Mouse (Mus musculus): ENCODE data around the gene Chrng. TPM values are rescaled to one million over a fixed set of nuclear protein-coding genes. Genes with fewer than 3 reads are reported as not detected.

Chrng gene
- polyA plus RNA-seq, 1 experiment from 2014 or later: 0.67 TPM

DNA sequence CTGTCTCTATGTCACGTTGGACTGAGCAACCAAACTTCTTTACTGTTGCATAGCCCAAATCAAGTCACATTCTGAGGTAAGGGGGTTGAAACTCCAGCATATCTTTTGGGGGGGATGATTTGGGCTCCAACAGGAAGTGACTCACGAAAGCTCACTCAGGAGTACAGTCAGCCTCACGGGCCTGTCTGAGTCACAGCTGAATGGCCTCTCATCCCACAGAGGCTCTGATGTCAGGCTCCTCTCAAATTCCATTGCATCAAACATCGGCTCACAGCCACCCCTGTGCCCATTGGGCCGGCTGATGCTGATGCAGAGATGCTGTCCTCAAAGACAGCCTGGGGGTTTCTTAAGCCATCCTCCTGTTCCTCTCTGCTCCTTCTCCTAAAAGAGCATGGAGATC, 23.6 kb upstream of the Chrng start:
- WGBS: 42% methylated on average over 5 of the region's 5 CpGs
- Histone ChIP-seq H3K9me3 (no peaks in the 10 kb centered on the region), H3K4me1 (peaks cover 7% of the 10 kb centered on the region), H3K27ac (replicated peaks) (no peak overlapping the region), H3K36me3 (no peaks in the 10 kb centered on the region), H3K4me3 (no peak overlapping the region), H3K9ac (no peak overlapping the region), H3K27me3 (replicated peaks) (peaks cover 78% of the 10 kb centered on the region), H3K4me2 (no peak overlapping the region)
- ATAC-seq (ENCODE audit: extremely low read depth, insufficient number of reproducible peaks, low FRiP score, low TSS enrichment): no peak

DNA sequence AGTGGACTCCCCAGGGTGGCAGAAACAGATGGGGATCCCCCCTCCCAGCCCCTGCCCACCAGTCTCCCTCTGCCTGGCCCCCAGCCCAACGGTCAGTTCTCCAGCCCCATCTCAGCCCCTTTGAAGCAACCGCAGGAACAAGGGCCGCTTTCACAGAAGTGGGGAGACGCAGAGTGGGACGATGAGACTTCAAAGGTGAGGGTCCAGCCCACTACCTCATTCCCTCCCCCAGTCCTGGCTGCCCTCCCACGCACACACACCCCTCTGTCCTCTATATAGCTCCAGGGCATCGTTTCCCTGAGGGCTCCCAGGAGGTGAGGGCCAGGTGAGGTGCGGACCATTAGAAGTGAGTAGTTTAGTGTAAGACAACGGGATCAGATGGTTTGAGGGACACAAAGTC, 21.4 kb upstream of the Chrng start, which contains the start of gene Prss56:
Gene Prss56 (plus strand): TSS at position 301 of the 400 bp plus-strand sequence.
- no peaks in the 10 kb centered on the region for H3K9me3 ChIP-seq
- peaks cover 13% of the 10 kb centered on the region for H3K4me1 ChIP-seq
- no peak within 1 kb of the TSS for H3K9ac ChIP-seq
- H3K27me3 ChIP-seq (replicated peaks): peaks cover 84% of the 10 kb centered on the region
- H3K4me3 ChIP-seq: no peak within 1 kb of the TSS
- H3K27ac ChIP-seq (replicated peaks): no peak within 1 kb of the TSS
- no peak within 1 kb of the TSS for H3K4me2 ChIP-seq
- WGBS: 48% methylated on average over 9 of the region's 9 CpGs
- no peaks in the 10 kb centered on the region for H3K36me3 ChIP-seq
- ATAC-seq (ENCODE audit: extremely low read depth, insufficient number of reproducible peaks, low FRiP score, low TSS enrichment): no peak

DNA sequence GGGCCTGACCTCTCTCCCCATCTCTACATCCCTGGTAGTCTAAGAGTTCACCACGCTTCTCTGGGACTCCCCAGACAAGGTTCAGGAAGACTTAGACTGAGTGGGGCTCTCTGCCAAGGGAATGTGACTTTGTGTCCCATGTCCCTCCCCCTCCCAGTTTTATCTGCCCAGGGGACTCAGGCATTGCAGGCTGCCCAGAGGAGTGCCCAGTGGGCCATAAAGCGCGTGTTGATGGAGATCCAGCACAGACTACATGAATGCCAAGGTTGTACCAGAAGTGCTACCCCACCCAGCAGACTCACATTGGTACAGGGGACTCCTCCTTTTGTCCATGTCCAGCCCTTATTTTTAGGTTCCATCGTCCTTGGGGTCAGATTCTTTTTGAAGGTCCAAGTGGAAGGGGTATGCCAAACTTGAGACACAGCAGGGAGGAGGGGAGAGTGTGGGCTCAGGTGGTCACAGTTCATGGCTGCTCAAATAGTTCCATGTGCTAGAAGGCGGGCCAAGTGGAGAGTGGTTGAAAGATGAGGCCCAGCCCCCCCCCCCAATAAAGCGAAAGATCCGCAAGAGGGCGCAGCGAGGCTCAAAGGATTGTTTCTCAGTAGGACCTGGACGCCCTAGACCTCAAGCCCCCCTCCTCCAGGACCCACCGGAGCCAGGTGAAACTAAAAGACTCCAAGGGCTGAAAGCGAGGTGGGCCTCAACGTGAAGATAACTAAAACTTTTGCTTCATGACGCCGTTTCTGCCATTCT, 20.3 kb upstream of the Chrng start:
- H3K27ac ChIP-seq (replicated peaks): no peak overlapping the region
- peaks cover 92% of the 10 kb centered on the region for H3K27me3 ChIP-seq (replicated peaks)
- no peaks in the 10 kb centered on the region for H3K36me3 ChIP-seq
- peak overlapping the region; percentile 54 for H3K4me2 ChIP-seq
- no peak overlapping the region for H3K9ac ChIP-seq
- no peak for ATAC-seq (ENCODE audit: extremely low read depth, insufficient number of reproducible peaks, low FRiP score, low TSS enrichment)
- no peak overlapping the region for H3K4me3 ChIP-seq
- H3K9me3 ChIP-seq: no peaks in the 10 kb centered on the region
- peaks cover 13% of the 10 kb centered on the region for H3K4me1 ChIP-seq
- 23% methylated on average over 15 of the region's 15 CpGs for WGBS

DNA sequence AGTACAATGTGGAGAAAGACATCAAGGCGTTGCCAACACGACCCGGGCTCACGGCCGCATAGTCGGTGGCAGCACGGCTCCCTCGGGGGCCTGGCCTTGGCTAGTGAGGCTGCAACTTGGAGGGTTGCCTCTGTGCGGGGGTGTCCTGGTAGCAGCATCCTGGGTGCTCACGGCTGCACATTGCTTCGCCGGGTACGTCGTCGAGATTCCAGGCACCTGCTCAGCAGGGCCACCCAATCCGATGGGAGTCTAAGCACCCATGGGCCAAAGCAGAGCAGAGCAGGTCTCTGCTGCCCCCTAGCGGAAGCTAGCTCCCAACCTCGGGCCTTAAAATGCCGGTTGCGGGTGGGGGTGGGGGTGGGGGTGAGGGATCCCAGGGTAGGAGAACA, 19.7 kb upstream of the Chrng start:
- H3K9ac ChIP-seq: no peak overlapping the region
- no peak overlapping the region for H3K27ac ChIP-seq (replicated peaks)
- no peaks in the 10 kb centered on the region for H3K9me3 ChIP-seq
- H3K4me2 ChIP-seq: peak overlapping the region; percentile 54
- H3K27me3 ChIP-seq (replicated peaks): peaks cover 96% of the 10 kb centered on the region
- peaks cover 13% of the 10 kb centered on the region for H3K4me1 ChIP-seq
- 9% methylated on average over 20 of the region's 20 CpGs for WGBS
- no peaks in the 10 kb centered on the region for H3K36me3 ChIP-seq
- no peak overlapping the region for H3K4me3 ChIP-seq
- ATAC-seq (ENCODE audit: extremely low read depth, insufficient number of reproducible peaks, low FRiP score, low TSS enrichment): no peak

DNA sequence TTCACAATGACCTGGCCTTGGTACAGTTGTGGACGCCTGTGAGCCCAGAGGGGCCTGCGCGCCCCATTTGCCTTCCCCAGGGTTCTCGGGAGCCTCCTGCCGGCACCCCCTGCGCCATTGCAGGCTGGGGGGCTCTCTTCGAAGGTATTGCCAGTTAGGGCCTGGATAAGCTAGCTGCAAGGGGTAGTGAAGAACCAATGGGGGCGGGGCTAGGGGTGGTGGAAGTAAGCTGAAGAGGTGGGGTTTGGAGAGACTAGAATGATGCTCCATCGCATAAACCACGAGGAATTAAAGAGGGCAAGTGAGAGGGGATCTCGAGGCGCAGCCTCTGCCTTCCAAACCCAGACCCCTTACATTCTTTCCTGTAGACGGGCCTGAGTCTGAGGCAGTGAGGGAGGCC, 18.9 kb upstream of the Chrng start:
- WGBS: 12% methylated on average over 13 of the region's 13 CpGs
- Histone ChIP-seq H3K27ac (replicated peaks) (no peak overlapping the region), H3K4me2 (no peak overlapping the region), H3K36me3 (no peaks in the 10 kb centered on the region), H3K9ac (no peak overlapping the region), H3K27me3 (replicated peaks) (peaks cover 98% of the 10 kb centered on the region), H3K4me3 (no peak overlapping the region), H3K9me3 (no peaks in the 10 kb centered on the region), H3K4me1 (peaks cover 13% of the 10 kb centered on the region)
- no peak for ATAC-seq (ENCODE audit: extremely low read depth, insufficient number of reproducible peaks, low FRiP score, low TSS enrichment)

DNA sequence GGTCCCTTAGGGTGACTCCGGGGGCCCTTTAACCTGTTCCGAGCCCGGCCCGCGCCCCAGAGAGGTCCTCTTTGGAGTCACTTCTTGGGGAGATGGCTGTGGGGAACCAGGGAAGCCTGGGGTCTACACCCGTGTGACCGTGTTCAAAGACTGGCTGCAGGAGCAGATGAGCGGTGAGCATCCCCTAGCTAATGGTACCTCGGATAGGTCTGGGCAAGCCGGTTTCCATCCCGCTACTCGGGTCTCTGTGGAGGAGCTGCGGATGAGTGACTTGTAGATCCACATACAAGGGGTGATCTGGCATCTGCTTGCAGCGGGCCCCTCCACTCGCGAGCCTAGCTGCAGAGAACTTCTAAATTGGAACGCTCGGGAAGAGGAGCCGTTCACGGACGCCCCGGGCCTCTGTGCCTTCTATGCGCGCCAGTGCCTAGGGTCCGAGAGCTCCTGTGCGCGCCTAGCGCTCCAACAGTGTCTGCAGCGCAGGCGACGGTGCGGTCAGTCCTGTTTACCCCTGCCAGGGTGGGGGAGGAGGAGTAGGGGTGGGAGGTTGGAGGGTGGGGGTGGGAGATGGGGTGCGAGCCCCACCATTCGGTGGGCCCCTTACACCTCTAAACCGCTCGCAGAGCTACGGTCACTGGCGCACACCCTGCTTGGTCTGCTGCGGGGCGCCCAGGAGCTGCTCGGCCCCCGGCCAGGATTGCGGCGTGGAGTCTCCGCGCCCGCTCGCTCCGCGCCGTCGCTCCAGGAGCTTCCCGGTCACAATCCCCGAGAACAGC, 18.0 kb upstream of the Chrng start:
- H3K9me3 ChIP-seq: no peaks in the 10 kb centered on the region
- no peak for ATAC-seq (ENCODE audit: extremely low read depth, insufficient number of reproducible peaks, low FRiP score, low TSS enrichment)
- peak overlapping the region; percentile 91 for H3K4me2 ChIP-seq
- peak overlapping the region; percentile 78 for H3K9ac ChIP-seq
- H3K27ac ChIP-seq (replicated peaks): no peak overlapping the region
- H3K36me3 ChIP-seq: no peaks in the 10 kb centered on the region
- H3K4me3 ChIP-seq: peak overlapping the region; percentile 60
- WGBS: 2% methylated on average over 54 of the region's 54 CpGs
- peaks cover 13% of the 10 kb centered on the region for H3K4me1 ChIP-seq
- H3K27me3 ChIP-seq (replicated peaks): peaks cover 98% of the 10 kb centered on the region

DNA sequence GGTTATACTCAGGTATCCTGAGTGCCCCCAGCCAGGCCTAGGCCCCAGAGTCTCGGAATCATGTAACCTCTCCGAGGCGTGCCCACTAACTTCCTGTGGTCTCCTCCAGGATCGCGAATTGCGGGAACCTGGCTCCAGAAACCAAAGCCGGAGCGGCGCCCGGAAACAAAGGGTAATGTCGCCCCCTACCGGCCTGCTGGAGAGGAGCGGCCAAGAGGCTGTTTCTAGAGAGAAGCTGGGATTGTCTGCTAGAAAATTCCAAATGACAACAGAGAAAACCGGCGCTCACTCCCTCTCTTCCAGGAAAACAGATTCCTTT, 17.5 kb upstream of the Chrng start:
- ATAC-seq (ENCODE audit: extremely low read depth, insufficient number of reproducible peaks, low FRiP score, low TSS enrichment): no peak
- under 1% methylated on average over 15 of the region's 15 CpGs for WGBS
- no peaks in the 10 kb centered on the region for H3K36me3 ChIP-seq
- H3K4me1 ChIP-seq: peaks cover 13% of the 10 kb centered on the region
- peak overlapping the region; percentile 91 for H3K4me2 ChIP-seq
- H3K4me3 ChIP-seq: peak overlapping the region; percentile 60
- H3K9me3 ChIP-seq: no peaks in the 10 kb centered on the region
- H3K9ac ChIP-seq: peak overlapping the region; percentile 78
- H3K27ac ChIP-seq (replicated peaks): no peak overlapping the region
- H3K27me3 ChIP-seq (replicated peaks): peaks cover 97% of the 10 kb centered on the region

DNA sequence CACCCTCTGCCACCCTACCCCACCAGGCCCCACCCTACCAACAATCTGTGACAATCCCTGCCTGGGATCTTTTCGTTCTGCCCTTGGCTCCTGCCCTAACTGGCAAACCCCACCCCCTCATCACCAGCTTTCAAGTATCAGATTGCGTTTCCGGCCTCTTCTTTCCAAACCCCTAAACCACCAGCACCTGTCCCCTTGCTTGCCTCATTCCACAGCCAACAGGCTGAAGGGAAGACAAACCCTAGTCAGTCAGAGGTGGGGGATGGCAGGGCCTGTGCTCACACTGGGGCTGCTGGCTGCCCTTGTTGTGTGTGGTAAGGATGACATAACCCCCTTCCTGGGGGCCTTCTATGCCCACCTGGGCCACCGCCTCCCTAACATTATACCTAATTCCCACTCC, 14.0 kb upstream of the Chrng start, which contains the start of gene Chrnd:
Gene Chrnd (plus strand): TSS at position 179 of the 400 bp plus-strand sequence.
- peaks cover 88% of the 10 kb centered on the region for H3K27me3 ChIP-seq (replicated peaks)
- H3K27ac ChIP-seq (replicated peaks): no peak within 1 kb of the TSS
- H3K36me3 ChIP-seq: no peaks in the 10 kb centered on the region
- no peak within 1 kb of the TSS for H3K4me3 ChIP-seq
- H3K9ac ChIP-seq: no peak within 1 kb of the TSS
- no peak within 1 kb of the TSS for H3K4me2 ChIP-seq
- 39% methylated on average over 4 of the region's 4 CpGs for WGBS
- no peak for ATAC-seq (ENCODE audit: extremely low read depth, insufficient number of reproducible peaks, low FRiP score, low TSS enrichment)
- peaks cover 10% of the 10 kb centered on the region for H3K4me1 ChIP-seq
- no peaks in the 10 kb centered on the region for H3K9me3 ChIP-seq

DNA sequence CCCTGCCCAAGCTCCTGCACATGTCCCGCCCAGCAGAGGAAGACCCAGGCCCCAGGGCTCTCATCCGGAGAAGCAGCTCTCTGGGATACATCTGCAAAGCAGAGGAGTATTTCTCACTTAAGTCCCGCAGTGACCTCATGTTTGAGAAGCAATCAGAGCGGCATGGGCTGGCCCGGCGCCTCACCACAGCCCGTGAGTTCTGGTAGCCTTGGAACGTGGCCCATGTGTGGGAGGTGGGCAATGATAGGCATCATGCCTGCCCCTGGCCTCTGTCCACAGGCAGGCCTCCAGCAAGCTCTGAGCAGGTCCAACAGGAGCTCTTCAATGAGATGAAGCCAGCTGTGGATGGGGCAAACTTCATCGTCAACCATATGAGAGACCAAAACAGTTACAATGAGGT, 7.2 kb upstream of the Chrng start:
- peaks cover 26% of the 10 kb centered on the region for H3K27me3 ChIP-seq (replicated peaks)
- H3K9ac ChIP-seq: no peak overlapping the region
- H3K4me3 ChIP-seq: no peak overlapping the region
- no peaks in the 10 kb centered on the region for H3K9me3 ChIP-seq
- no peak overlapping the region for H3K27ac ChIP-seq (replicated peaks)
- H3K4me2 ChIP-seq: no peak overlapping the region
- H3K4me1 ChIP-seq: peaks cover 16% of the 10 kb centered on the region
- no peak for ATAC-seq (ENCODE audit: extremely low read depth, insufficient number of reproducible peaks, low FRiP score, low TSS enrichment)
- no peaks in the 10 kb centered on the region for H3K36me3 ChIP-seq
- 72% methylated on average over 9 of the region's 9 CpGs for WGBS

DNA sequence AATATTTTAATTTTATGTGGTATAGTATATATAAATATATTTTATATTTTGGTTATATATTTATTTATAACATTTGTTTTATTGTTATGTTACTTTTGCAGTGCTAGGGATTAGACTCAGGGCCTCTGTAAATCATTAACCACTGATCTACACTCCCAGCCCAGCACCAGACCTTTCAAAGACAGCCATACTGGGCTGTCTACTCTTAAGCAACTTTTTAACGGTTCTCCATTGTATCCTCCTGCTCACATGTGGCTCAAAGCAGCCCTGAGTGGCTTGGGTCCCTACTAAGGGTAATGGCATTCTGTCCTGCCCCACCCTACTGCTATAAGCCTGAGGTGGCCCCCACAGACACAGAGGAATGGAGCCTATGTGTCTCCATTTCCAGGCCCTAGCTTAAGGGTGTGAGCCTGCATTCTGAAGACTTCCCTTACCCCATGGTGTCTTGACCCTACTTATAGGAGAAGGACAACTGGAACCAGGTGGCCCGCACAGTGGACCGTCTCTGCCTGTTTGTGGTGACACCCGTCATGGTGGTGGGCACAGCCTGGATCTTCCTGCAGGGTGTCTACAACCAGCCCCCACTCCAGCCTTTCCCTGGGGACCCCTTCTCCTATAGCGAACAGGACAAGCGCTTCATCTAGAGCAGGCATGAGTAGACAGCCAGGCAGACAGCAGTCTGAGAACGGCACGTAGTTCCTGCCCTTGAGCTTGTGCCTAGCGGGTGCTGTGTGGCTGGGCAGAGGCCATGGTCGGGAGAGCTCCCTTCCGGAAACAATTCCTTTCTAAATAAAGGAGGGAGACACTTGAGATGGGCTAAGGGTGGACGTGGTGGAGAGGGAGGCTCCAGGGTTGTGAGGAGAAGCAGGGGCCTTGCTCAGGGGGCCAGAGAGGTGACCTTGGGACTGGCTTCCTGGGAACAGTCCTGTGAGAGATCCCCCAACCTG, 6.1 kb upstream of the Chrng start:
- Histone ChIP-seq H3K4me2 (no peak overlapping the region), H3K4me1 (peaks cover 16% of the 10 kb centered on the region), H3K27ac (replicated peaks) (peak overlapping the region; percentile 30), H3K9ac (peak overlapping the region; percentile 34), H3K4me3 (no peak overlapping the region), H3K9me3 (no peaks in the 10 kb centered on the region), H3K36me3 (no peaks in the 10 kb centered on the region), H3K27me3 (replicated peaks) (peaks cover 15% of the 10 kb centered on the region)
- ATAC-seq (ENCODE audit: extremely low read depth, insufficient number of reproducible peaks, low FRiP score, low TSS enrichment): no peak
- 59% methylated on average over 12 of the region's 12 CpGs for WGBS

DNA sequence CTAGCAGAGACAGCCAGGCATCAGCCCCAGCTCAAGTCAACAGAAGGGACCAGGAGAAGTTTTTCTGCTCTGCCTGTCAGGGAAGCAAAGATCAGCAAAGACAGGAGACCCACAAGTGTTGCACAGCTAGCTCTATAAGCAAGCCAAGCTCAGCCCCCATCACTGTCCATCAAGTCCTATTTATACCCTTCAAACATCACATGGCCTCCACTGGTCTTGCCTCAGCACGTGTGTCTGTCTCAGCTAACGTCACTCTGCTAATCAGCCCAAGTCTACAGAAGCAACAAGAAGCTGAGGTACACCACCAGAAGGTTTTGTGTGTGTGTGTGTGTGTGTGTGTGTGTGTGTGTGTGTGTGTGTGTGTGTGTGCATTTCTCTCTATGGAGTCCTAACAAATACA, 3.6 kb upstream of the Chrng start:
- H3K9ac ChIP-seq: no peak overlapping the region
- H3K4me1 ChIP-seq: peaks cover 16% of the 10 kb centered on the region
- H3K4me3 ChIP-seq: no peak overlapping the region
- H3K27ac ChIP-seq (replicated peaks): no peak overlapping the region
- H3K4me2 ChIP-seq: no peak overlapping the region
- H3K9me3 ChIP-seq: no peaks in the 10 kb centered on the region
- WGBS: 46% methylated on average over 2 of the region's 2 CpGs
- ATAC-seq (ENCODE audit: extremely low read depth, insufficient number of reproducible peaks, low FRiP score, low TSS enrichment): no peak
- H3K36me3 ChIP-seq: no peaks in the 10 kb centered on the region
- H3K27me3 ChIP-seq (replicated peaks): peaks cover 14% of the 10 kb centered on the region

Measured in heart, embryonic 13.5 days (tissue).